Mouse (Mus musculus): ENCODE results near the gene Gm28729. TPM values are rescaled to one million over a fixed set of nuclear protein-coding genes. Genes with fewer than 3 reads are reported as not detected.
"Not testable (repeated sequence)": the region's sequence is repeated elsewhere in the genome, so short reads cannot be mapped to it uniquely, and the experiment has no call there.

Gene Gm28729
- polyA plus RNA-seq, 1 experiment = not detected

DNA sequence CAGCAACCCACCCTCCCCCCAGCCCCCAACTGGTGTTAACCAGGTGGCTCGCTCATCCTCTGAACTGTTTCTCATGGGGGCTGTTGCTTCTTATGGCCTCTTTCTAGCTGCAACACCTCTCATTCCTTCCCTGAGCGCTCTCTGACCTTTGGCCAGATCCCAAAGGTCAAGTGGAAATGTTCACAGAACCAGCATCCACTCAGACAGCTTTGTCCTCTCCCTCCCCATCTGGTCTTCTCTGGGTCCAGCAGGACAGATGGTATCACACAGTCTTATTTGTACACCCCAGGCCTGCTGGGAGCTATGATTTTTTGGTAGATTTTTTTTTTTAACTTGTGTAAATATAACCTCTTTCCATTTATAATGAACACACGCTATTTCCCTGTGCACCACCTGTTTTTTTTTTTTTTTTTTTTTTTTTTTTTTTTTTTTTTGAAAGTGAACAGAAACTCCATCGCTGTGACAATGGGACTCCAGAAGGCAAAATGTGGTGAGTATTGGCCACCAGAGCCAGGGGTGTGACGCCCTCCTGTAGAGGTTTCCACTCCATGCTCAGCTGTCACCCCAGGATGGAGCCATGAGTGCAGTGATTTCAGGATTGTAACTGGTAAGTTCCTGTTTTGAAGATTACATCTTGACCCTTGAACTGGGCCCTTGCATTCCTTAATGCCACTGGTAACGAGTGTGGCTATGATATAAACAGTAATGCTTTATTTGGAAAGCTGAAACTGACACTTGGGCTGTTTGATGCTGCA lies 22.0 kb downstream of the Gm28729 start:
- Histone ChIP-seq H3K4me3 (ENCODE audit: insufficient read depth, low read depth, low read length) (no peak overlapping the region), H3K4me1 (ENCODE audit: control insufficient read depth, insufficient read depth, insufficient read length, low read length) (peaks cover 2% of the 10 kb centered on the region; the same call in 1 of the 2 replicates), H3K27ac (replicated peaks; ENCODE audit: low read depth, low read length) (no peak overlapping the region)

DNA sequence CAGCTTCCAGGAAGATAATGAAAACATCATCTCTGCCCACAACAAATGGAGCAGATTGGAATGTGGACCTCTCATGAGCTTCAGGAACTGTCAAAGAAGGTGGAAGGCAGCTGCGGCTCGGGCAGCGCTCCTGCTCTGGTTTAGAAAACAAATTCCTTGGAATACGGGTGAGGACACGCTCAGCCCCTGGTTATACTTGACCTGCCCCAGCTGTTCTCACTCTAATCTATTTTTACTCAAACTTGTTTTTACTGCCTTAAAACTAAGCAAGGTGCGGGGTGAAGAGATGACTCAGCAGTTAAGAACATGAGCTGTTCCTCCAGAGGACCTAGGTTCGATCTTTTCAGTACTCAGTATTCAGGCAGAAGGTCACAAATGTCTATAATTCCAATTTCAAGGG lies 23.8 kb downstream of the Gm28729 start:
- Histone ChIP-seq H3K4me1 (ENCODE audit: control insufficient read depth, insufficient read depth, insufficient read length, low read length) (peaks cover 2% of the 10 kb centered on the region; the same call in 1 of the 2 replicates), H3K27ac (replicated peaks; ENCODE audit: low read depth, low read length) (no peak overlapping the region), H3K4me3 (ENCODE audit: insufficient read depth, low read depth, low read length) (no peak overlapping the region)

GRCm38 (mm10) chr9:96493212-96493611 lies 31.9 kb downstream of the Gm28729 start:
- H3K4me1 ChIP-seq (ENCODE audit: control insufficient read depth, insufficient read depth, insufficient read length, low read length) = peaks cover 3% of the 10 kb centered on the region; the same call in 1 of the 2 replicates
- peak overlapping the region; percentile 76 for H3K27ac ChIP-seq (replicated peaks; ENCODE audit: low read depth, low read length)
- H3K4me3 ChIP-seq (ENCODE audit: insufficient read depth, low read depth, low read length) = no peak overlapping the region

GRCm38 (mm10) chr9:96491810-96492209 lies 33.3 kb downstream of the Gm28729 start:
- peaks cover 3% of the 10 kb centered on the region; the same call in 1 of the 2 replicates for H3K4me1 ChIP-seq (ENCODE audit: control insufficient read depth, insufficient read depth, insufficient read length, low read length)
- H3K4me3 ChIP-seq (ENCODE audit: insufficient read depth, low read depth, low read length) = no peak overlapping the region
- no peak overlapping the region for H3K27ac ChIP-seq (replicated peaks; ENCODE audit: low read depth, low read length)

DNA sequence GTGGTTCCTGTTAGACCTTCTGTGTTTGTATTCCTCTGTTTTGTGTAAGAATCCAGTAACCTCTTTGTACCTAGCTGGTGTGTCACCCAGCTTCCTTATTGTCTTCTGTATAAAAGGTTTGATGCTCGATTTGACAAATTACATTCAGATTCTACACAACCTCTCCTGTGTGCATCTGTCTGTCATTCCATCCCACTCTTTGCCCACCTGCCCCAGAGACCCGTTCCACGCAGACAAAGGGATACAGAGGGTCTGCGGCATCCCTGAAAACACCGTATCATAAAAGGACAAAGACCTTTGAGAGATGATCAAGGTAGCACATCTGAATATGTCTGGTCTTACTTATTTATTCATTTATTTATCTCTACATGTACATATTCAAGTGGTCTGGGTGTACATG lies 37.2 kb downstream of the Gm28729 start:
- not testable (repeated sequence) for H3K4me3 ChIP-seq (ENCODE audit: insufficient read depth, low read depth, low read length); H3K27ac ChIP-seq (replicated peaks; ENCODE audit: low read depth, low read length); H3K4me1 ChIP-seq (ENCODE audit: control insufficient read depth, insufficient read depth, insufficient read length, low read length)

DNA sequence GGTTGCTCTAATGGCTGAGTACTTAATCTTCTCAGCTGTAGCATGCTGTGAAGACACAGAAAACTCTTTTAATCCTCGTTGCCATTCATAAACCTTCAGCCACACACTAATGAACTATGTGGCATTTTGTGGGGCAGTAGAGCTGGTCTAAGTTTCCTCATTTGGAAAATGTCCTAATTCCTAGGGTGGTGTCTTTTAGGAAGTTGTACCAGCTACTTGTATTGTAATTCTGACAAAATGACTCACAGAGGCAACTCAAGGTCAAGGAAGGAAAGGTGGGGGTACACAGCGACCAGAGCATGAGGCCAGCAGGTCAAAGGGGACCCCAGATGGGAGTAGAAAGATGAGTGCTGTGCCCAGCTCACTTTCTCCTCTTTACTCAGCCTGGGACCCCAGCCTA lies 41.4 kb downstream of the Gm28729 start:
- Histone ChIP-seq H3K27ac (replicated peaks; ENCODE audit: low read depth, low read length) (no peak overlapping the region), H3K4me1 (ENCODE audit: control insufficient read depth, insufficient read depth, insufficient read length, low read length) (no peaks in the 10 kb centered on the region), H3K4me3 (ENCODE audit: insufficient read depth, low read depth, low read length) (no peak overlapping the region)

DNA sequence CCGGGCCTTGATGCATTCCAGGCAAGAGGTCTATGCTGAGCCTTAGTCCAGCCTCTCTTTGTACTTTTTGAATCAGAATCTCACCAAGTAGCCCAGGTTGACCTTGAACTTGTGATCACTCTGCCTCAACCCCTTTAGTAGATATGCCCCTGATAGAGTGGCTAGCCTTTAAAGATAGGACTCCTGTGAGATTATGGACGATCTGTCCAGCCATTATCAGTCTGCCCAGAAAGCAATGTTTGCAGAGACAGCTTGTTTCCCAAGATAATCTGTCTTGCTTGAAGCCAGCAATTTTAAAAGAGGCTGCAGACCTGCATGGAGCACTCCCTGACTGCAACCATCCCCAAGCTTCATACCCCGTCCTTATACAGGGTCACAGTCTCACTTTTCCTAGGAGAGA lies 42.0 kb downstream of the Gm28729 start:
- Histone ChIP-seq H3K4me3 (ENCODE audit: insufficient read depth, low read depth, low read length) (no peak overlapping the region), H3K4me1 (ENCODE audit: control insufficient read depth, insufficient read depth, insufficient read length, low read length) (no peaks in the 10 kb centered on the region), H3K27ac (replicated peaks; ENCODE audit: low read depth, low read length) (no peak overlapping the region)

DNA sequence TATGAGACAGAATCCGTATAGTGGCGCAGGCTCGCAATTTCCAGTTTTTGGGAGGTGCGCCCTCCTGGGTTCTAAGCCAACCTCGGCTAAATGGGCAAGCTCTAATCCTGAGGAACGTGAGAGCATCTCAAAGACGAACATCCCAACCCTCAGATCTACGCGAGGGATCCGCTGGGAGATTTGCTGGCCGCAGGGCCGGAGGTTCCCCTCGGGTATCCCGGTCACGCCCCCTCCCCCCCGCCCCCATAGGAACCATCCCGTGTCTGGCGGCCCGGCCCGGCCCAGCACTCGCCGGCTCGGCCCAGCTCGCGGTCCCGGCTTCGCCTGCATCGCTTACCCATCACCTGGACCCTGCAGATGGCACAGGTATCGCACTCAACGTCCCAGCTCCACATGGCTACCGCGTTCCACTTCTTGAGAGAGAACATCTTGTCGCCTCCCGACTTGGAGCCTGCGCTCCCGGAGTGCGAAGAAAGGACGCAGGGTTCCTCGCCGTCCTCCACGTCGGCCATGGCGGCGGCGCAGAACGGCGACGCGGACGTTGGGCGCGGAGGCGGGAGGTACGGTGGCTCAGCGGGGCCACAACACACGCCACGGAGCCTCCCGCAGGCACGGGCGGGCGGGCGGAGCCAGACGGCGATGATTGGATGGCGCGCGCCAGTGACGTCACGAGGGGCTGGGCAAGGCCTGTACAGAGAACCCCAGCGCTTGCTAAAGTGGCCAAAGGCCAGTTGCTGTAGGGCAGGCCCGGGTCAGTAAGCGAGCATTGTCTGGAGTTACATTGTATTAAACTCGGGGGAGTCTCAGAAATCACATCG lies 46.8 kb downstream of the Gm28729 start, which contains the start of gene Rnf7:
Rnf7 (minus strand) TSS at position 605 of the 818 bp plus-strand sequence.
- Histone ChIP-seq H3K27ac (replicated peaks; ENCODE audit: low read depth, low read length) (peak within 1 kb of the TSS; percentile 89), H3K4me3 (ENCODE audit: insufficient read depth, low read depth, low read length) (peak within 1 kb of the TSS; percentile 77)

DNA sequence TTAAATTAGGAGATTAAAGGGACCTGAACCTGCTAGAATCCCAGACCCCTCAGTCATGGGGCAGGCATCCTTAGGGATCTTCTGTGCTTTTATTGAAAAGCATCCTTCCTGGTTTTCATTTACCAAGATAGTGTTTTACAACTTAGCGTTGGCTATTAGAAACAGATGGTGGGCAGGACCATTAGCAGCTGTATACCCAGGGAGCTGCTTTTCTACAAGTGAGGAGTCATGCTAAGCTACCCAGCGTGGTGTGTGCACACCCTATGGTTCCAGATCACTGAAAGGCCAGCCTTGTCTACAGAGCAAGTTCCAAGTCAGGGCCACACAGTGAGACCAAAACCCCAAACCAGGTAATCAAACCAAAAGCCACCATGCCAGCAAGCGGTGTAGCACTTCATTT lies 52.7 kb downstream of the Gm28729 start:
- Histone ChIP-seq H3K4me1 (ENCODE audit: control insufficient read depth, insufficient read depth, insufficient read length, low read length) (peaks cover 13% of the 10 kb centered on the region; the same call in 1 of the 2 replicates), H3K27ac (replicated peaks; ENCODE audit: low read depth, low read length) (no peak overlapping the region), H3K4me3 (ENCODE audit: insufficient read depth, low read depth, low read length) (no peak overlapping the region)

More for the DNA sequence above, 46.8 kb downstream of the Gm28729 start, which contains the start of gene Rnf7:
- H3K4me1 ChIP-seq (ENCODE audit: control insufficient read depth, insufficient read depth, insufficient read length, low read length) = peaks cover 14% of the 10 kb centered on the region; the same call in 1 of the 2 replicates

DNA sequence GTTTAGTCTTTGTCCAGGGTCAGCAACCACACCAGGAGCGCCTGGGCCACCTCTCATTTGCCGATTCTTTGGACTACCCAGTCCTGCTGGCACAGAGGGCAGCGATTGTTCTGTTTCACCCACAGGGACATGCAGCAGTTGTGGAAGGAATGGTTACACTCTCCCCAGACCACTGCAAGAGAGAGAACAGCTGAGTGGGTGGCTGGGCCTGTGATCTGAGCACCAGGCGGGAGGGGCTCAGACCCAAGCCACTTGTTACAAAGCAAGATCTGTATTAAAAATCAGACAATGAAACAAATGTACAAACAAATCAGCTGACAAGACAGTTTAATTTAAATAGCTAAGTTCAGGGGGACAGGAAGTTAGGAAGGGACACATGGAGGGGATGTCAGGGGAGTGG lies 53.4 kb downstream of the Gm28729 start:
- H3K27ac ChIP-seq (replicated peaks; ENCODE audit: low read depth, low read length); H3K4me3 ChIP-seq (ENCODE audit: insufficient read depth, low read depth, low read length): not testable (repeated sequence)
- H3K4me1 ChIP-seq (ENCODE audit: control insufficient read depth, insufficient read depth, insufficient read length, low read length) = peaks cover 10% of the 10 kb centered on the region; the same call in 1 of the 2 replicates

DNA sequence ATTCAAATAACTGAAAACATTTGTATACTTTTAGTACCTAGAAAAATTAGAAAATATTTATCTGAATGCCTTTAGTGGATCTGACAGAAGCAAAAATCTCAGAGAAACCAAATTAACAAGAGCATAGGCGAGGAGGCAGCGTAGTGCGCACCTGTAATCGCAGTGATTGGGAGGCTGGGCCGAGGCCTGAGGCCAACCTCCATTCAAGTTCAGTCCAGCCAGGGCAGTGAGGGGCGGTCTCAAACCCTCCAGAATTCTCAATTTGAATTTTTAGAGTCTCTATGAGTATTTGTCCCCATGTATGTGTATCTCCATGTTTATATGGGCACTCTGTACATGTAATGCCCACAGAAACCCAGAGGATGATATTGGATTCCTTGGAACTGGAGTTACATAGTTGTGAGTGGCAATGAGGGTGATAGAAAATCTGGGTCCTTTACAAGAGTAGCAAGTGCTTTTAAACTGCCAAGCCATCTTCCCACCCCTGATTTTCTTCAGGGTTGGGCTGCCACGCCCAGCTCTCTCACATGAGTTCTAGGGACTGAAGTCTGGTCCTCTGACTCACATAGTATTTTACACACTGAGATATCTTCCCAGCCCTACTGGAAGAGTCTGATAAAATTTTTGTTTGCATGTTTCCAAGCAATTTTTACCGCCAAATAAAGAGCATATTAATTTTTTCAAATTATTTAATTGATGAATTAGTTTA lies 54.6 kb downstream of the Gm28729 start:
- Histone ChIP-seq H3K27ac (replicated peaks; ENCODE audit: low read depth, low read length) (no peak overlapping the region), H3K4me3 (ENCODE audit: insufficient read depth, low read depth, low read length) (no peak overlapping the region), H3K4me1 (ENCODE audit: control insufficient read depth, insufficient read depth, insufficient read length, low read length) (peaks cover 5% of the 10 kb centered on the region; the same call in 1 of the 2 replicates)

- no peak overlapping the region for H3K4me3 ChIP-seq (ENCODE audit: insufficient read depth, low read depth, low read length)
- H3K4me1 ChIP-seq (ENCODE audit: control insufficient read depth, insufficient read depth, insufficient read length, low read length) = no peaks in the 10 kb centered on the region
- H3K27ac ChIP-seq (replicated peaks; ENCODE audit: low read depth, low read length) = no peak overlapping the region
Measured at GRCm38 (mm10) chr9:96469556-96470265, 55.4 kb downstream of the Gm28729 start.

DNA sequence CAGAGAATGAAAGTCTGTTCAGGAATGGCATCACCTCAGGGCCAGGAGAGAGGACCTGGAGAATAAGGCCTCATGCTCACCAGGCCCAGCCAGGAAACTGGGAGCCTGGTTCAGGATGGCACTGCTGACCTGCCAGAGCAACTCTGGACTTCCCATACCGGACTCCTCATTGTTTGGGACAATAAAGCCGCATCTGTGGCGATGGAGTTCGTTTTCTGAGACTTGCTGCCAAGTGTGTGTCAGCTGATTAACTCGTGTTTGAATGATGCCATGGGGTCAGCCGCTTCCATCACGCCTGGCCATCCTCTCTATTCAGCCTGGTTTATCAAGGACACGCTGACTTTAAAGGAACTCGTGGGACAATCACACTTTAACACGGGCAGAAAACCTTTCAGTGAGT lies 61.4 kb downstream of the Gm28729 start:
- Histone ChIP-seq H3K4me1 (ENCODE audit: control insufficient read depth, insufficient read depth, insufficient read length, low read length) (no peaks in the 10 kb centered on the region), H3K4me3 (ENCODE audit: insufficient read depth, low read depth, low read length) (no peak overlapping the region), H3K27ac (replicated peaks; ENCODE audit: low read depth, low read length) (no peak overlapping the region)

GRCm38 (mm10) chr9:96461607-96462006 lies 63.5 kb downstream of the Gm28729 start:
- no peaks in the 10 kb centered on the region for H3K4me1 ChIP-seq (ENCODE audit: control insufficient read depth, insufficient read depth, insufficient read length, low read length)
- H3K27ac ChIP-seq (replicated peaks; ENCODE audit: low read depth, low read length) = no peak overlapping the region
- no peak overlapping the region for H3K4me3 ChIP-seq (ENCODE audit: insufficient read depth, low read depth, low read length)

All from brown adipose tissue, adult 24 weeks (tissue).